In the genomic region with DNA sequence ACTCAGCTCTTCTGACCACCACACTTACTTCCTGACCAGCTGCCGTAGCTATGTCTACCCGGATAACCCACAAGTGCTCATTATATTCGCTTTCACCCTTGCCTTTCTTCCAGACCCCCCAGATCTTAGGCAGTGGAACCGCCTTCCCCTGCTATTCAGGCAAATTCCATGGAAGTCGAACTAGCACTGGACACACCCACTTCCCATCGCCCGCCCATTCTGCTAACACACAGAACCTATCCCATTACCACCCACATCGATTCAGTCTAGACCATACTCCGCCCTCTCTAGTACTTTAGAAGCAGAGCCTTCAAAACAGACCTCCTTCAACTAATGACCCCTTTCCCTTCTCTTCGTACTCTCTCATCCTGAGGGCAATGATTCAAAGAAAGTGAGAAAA, we compare ENCODE assay signal across 21 mouse cellular contexts. TPM values are rescaled to one million over a fixed set of nuclear protein-coding genes. Genes with fewer than 3 reads are reported as not detected.
"Had no signal": no experiment of that assay in that cellular context is flagged by ENCODE, and none has a peak within 500 bp of the region (broad histone marks: within the 10 kb centered on the region; RNA-seq: fewer than 3 reads in every experiment).

No protein-coding gene starts in this region.

- H3K4me1 ChIP-seq: lung, embryonic 15.5 days; megakaryocyte, embryonic 14.5 days; midbrain, embryonic 13.5 days; midbrain, embryonic 15.5 days; neural tube, embryonic 12.5 days had no signal

- H3K9ac ChIP-seq: lung, embryonic 15.5 days; midbrain, embryonic 13.5 days; midbrain, embryonic 15.5 days; neural tube, embryonic 12.5 days had no signal

- ATAC-seq: lung, postnatal 0 days; midbrain, embryonic 13.5 days; midbrain, embryonic 15.5 days had no signal

- H3K4me2 ChIP-seq: lung, embryonic 15.5 days; midbrain, embryonic 11.5 days; midbrain, embryonic 13.5 days; midbrain, embryonic 15.5 days; neural tube, embryonic 12.5 days had no signal

- H3K27me3 ChIP-seq: lung, embryonic 15.5 days; megakaryocyte, embryonic 14.5 days; midbrain, embryonic 13.5 days; midbrain, embryonic 15.5 days; neural tube, embryonic 12.5 days had no signal

- H3K36me3 ChIP-seq: lung, embryonic 15.5 days; midbrain, embryonic 13.5 days; midbrain, embryonic 15.5 days; neural tube, embryonic 12.5 days had no signal

- H3K9me3 ChIP-seq: lung, embryonic 15.5 days; midbrain, embryonic 13.5 days; midbrain, embryonic 15.5 days; neural tube, embryonic 12.5 days had no signal

- H3K4me3 ChIP-seq: lung, embryonic 15.5 days; megakaryocyte, embryonic 14.5 days; midbrain, embryonic 13.5 days; midbrain, embryonic 15.5 days; neural tube, embryonic 12.5 days had no signal

- DNase-seq: lung, adult 2 months; lung, postnatal 14 days; lung, postnatal 36 days; right cerebral cortex, postnatal 14 days; thymus, adult 18-20 months; thymus, postnatal 14 days; thymus, postnatal 36 days had no signal

- H3K27ac ChIP-seq: lung, embryonic 15.5 days; macrophage; midbrain, embryonic 13.5 days; midbrain, embryonic 15.5 days; neural tube, embryonic 12.5 days had no signal

RNA-seq across cellular contexts. Expression of a gene that starts 15.8 kb away (rescaled TPM):
- polyA plus RNA-seq: lung, adult 2 months; lung, embryonic 15.5 days; lung, postnatal 0 days; macrophage; midbrain, embryonic 11.5 days; midbrain, embryonic 13.5 days; midbrain, embryonic 15.5 days; midbrain, postnatal 0 days; neural tube, embryonic 14.5 days; spleen, adult 2 months; stomach, embryonic 14.5 days; stomach, embryonic 16.5 days; thymus, postnatal 0 days had no signal
